Mouse (Mus musculus) retina, postnatal 7 days (tissue): Measurements from ENCODE around the gene Cnmd.

Experiments used
- DNase-seq: peaks from one replicate; pipeline ENCODE4 v3.0.0-alpha.2; 2012; ENCODE audit warnings: low read depth, low spot score

The Cnmd gene

GRCm38 (mm10) chr14:79662001-79662400 is at the start of gene Cnmd:
Gene Cnmd, minus strand, starts transcription at chr14:79662170.
- no peak for DNase-seq

- no peak for DNase-seq
Measured at GRCm38 (mm10) chr14:79711301-79711700, 49.3 kb upstream of the Cnmd start.

GRCm38 (mm10) chr14:79703523-79704172 is 41.7 kb upstream of the Cnmd start:
- no peak for DNase-seq

GRCm38 (mm10) chr14:79701606-79702005 is 39.6 kb upstream of the Cnmd start:
- DNase-seq = no peak

- no peak for DNase-seq
Measured at GRCm38 (mm10) chr14:79701054-79701453, 39.1 kb upstream of the Cnmd start.

- no peak for DNase-seq
Measured at GRCm38 (mm10) chr14:79699381-79699780, 37.4 kb upstream of the Cnmd start.

GRCm38 (mm10) chr14:79690068-79690844 is 28.3 kb upstream of the Cnmd start:
- no peak for DNase-seq

- no peak for DNase-seq
Measured at GRCm38 (mm10) chr14:79680652-79681051, 18.7 kb upstream of the Cnmd start.

- no peak for DNase-seq
Measured at GRCm38 (mm10) chr14:79677891-79678687, 16.1 kb upstream of the Cnmd start.

- DNase-seq = no peak
Measured at GRCm38 (mm10) chr14:79677108-79677753, 15.3 kb upstream of the Cnmd start.

- no peak for DNase-seq
Measured at GRCm38 (mm10) chr14:79673083-79674013, 11.4 kb upstream of the Cnmd start.

- DNase-seq = no peak
Measured at GRCm38 (mm10) chr14:79672567-79672966, 10.6 kb upstream of the Cnmd start.

GRCm38 (mm10) chr14:79671008-79671407 is 9.0 kb upstream of the Cnmd start:
- no peak for DNase-seq

GRCm38 (mm10) chr14:79661005-79661917 is 709 bp downstream of the Cnmd start:
- no peak for DNase-seq

GRCm38 (mm10) chr14:79660467-79660866 is 1.5 kb downstream of the Cnmd start:
- DNase-seq = no peak

GRCm38 (mm10) chr14:79658748-79659508 is 3.0 kb downstream of the Cnmd start:
- DNase-seq = no peak

- no peak for DNase-seq
Measured at GRCm38 (mm10) chr14:79658286-79658685, 3.7 kb downstream of the Cnmd start.

- no peak for DNase-seq
Measured at GRCm38 (mm10) chr14:79652654-79653053, 9.3 kb downstream of the Cnmd start.

GRCm38 (mm10) chr14:79649680-79650079 is 12.3 kb downstream of the Cnmd start:
- no peak for DNase-seq
